ENCODE assay signal across 20 mouse cellular contexts in the genomic region with DNA sequence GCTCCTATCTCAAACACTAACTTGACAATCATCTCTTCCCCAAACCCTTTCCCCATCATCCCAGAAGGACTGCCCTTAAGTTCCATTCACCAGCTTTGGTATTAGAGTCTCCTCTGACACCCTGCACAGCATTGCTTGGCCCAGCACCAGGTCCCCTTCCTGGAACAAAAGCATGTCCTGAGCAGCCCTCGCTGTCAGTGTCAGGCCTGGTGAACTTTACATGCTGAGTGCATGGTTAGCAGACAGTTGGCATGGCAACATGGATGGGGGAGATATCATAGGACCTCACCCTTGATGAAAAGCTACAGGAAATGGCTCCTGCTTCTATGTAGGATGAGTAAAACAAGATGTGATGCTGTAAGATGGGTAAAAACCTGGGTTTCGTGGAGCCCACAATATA.
DNase-seq lines count a peak whose midpoint lies in the region; ATAC-seq lines count a peak whose summit lies in the region.
"Had no signal": no experiment of that assay in that cellular context is flagged by ENCODE, and none has a peak within 500 bp of the region (broad histone marks: within the 10 kb centered on the region; RNA-seq: fewer than 3 reads in every experiment).

No protein-coding gene starts in this region.

- H3K27ac ChIP-seq in hindbrain, embryonic 10.5 days: peak overlapping the region; percentile 9; the same call in 1 of the 2 replicates
- no peak overlapping the region for H3K27ac ChIP-seq in hindbrain, embryonic 16.5 days (ENCODE audit: low read depth, low read length)
- no peak overlapping the region for H3K27ac ChIP-seq in midbrain, embryonic 14.5 days (replicated peaks; ENCODE audit: low read depth, low read length)
- H3K27ac ChIP-seq: embryonic facial prominence, embryonic 13.5 days; forebrain, embryonic 12.5 days; gastrocnemius, adult 2 months; intestine, embryonic 15.5 days; neural tube, embryonic 12.5 days had no signal

- 53% methylated on average over 2 of the region's 2 CpGs for WGBS in hindbrain, embryonic 10.5 days
- 42% methylated on average over 2 of the region's 2 CpGs for WGBS in hindbrain, embryonic 16.5 days
- WGBS in midbrain, embryonic 14.5 days: 36% methylated on average over 2 of the region's 2 CpGs

- peaks cover 26% of the 10 kb centered on the region for H3K4me1 ChIP-seq in hindbrain, embryonic 10.5 days (replicated peaks)
- peaks cover 3% of the 10 kb centered on the region for H3K4me1 ChIP-seq in hindbrain, embryonic 16.5 days (ENCODE audit: control insufficient read depth, insufficient read depth, low read depth, low read length)
- H3K4me1 ChIP-seq in midbrain, embryonic 14.5 days (ENCODE audit: control insufficient read depth, insufficient read depth, low read length): no peaks in the 10 kb centered on the region
- H3K4me1 ChIP-seq: embryonic facial prominence, embryonic 13.5 days; intestine, embryonic 15.5 days; neural tube, embryonic 12.5 days had no signal

- H3K9me3 ChIP-seq in hindbrain, embryonic 10.5 days: no peaks in the 10 kb centered on the region
- no peaks in the 10 kb centered on the region for H3K9me3 ChIP-seq in hindbrain, embryonic 16.5 days (ENCODE audit: control insufficient read depth, low read length)
- H3K9me3 ChIP-seq in midbrain, embryonic 14.5 days (ENCODE audit: control insufficient read depth, low read length): no peaks in the 10 kb centered on the region
- H3K9me3 ChIP-seq: embryonic facial prominence, embryonic 13.5 days; forebrain, embryonic 12.5 days; intestine, embryonic 15.5 days; neural tube, embryonic 12.5 days had no signal

- H3K36me3 ChIP-seq in hindbrain, embryonic 10.5 days: no peaks in the 10 kb centered on the region
- no peaks in the 10 kb centered on the region for H3K36me3 ChIP-seq in hindbrain, embryonic 16.5 days (ENCODE audit: control insufficient read depth, insufficient read depth, low read length)
- H3K36me3 ChIP-seq in midbrain, embryonic 14.5 days (ENCODE audit: control insufficient read depth, insufficient read depth, low read length): no peaks in the 10 kb centered on the region
- H3K36me3 ChIP-seq: embryonic facial prominence, embryonic 13.5 days; forebrain, embryonic 12.5 days; intestine, embryonic 15.5 days; neural tube, embryonic 12.5 days had no signal

- no peaks in the 10 kb centered on the region for H3K27me3 ChIP-seq in hindbrain, embryonic 10.5 days (ENCODE audit: insufficient read depth, poor library complexity, severe bottlenecking)
- H3K27me3 ChIP-seq in hindbrain, embryonic 16.5 days (replicated peaks; ENCODE audit: control insufficient read depth, insufficient read depth, low read length): no peaks in the 10 kb centered on the region
- no peaks in the 10 kb centered on the region for H3K27me3 ChIP-seq in midbrain, embryonic 14.5 days (ENCODE audit: control insufficient read depth, insufficient read depth, low read length)
- H3K27me3 ChIP-seq: embryonic facial prominence, embryonic 13.5 days; forebrain, embryonic 12.5 days; intestine, embryonic 15.5 days; neural tube, embryonic 12.5 days had no signal

- no peak overlapping the region for H3K4me2 ChIP-seq in hindbrain, embryonic 16.5 days (ENCODE audit: low read length)
- no peak overlapping the region for H3K4me2 ChIP-seq in midbrain, embryonic 14.5 days (ENCODE audit: low read length)
- H3K4me2 ChIP-seq: embryonic facial prominence, embryonic 13.5 days; forebrain, embryonic 12.5 days; intestine, embryonic 15.5 days; neural tube, embryonic 12.5 days had no signal

- DNase-seq in hindbrain, embryonic 10.5 days (ENCODE audit: low spot score): peak; percentile 31
- DNase-seq in MN1 (ENCODE audit: low spot score): peak; percentile 29
- DNase-seq in Muller cell, postnatal 12 days (ENCODE audit: inconsistent ontology term): peak; percentile 14
- DNase-seq in midbrain, embryonic 14.5 days: peak; percentile 38
- DNase-seq in cerebellum, postnatal 36 days: no peak
- DNase-seq in testis, postnatal 14 days (ENCODE audit: low spot score): no peak
- DNase-seq: adrenal gland, postnatal 36 days; cerebellum, adult 11 months; cerebellum, adult 9-11 months; gastrocnemius, adult 2 months; heart, postnatal 36 days; kidney, adult 8-10 months; lung, postnatal 4 days; thymus, postnatal 36 days had no signal

- ATAC-seq in hindbrain, embryonic 16.5 days: no peak
- no peak for ATAC-seq in midbrain, embryonic 14.5 days (ENCODE audit: low FRiP score, low TSS enrichment)
- ATAC-seq: intestine, embryonic 15.5 days had no signal

- H3K4me3 ChIP-seq in hindbrain, embryonic 10.5 days: no peak overlapping the region
- H3K4me3 ChIP-seq in hindbrain, embryonic 16.5 days (ENCODE audit: low read length): no peak overlapping the region
- H3K4me3 ChIP-seq in midbrain, embryonic 14.5 days (replicated peaks; ENCODE audit: low read depth, low read length): no peak overlapping the region
- H3K4me3 ChIP-seq: embryonic facial prominence, embryonic 13.5 days; erythroblast, embryonic 14.5 days; forebrain, embryonic 12.5 days; gastrocnemius, adult 2 months; intestine, embryonic 15.5 days; neural tube, embryonic 12.5 days had no signal

- no peak overlapping the region for H3K9ac ChIP-seq in hindbrain, embryonic 16.5 days (ENCODE audit: low read depth, low read length)
- H3K9ac ChIP-seq in midbrain, embryonic 14.5 days (replicated peaks; ENCODE audit: low read length): no peak overlapping the region
- H3K9ac ChIP-seq: embryonic facial prominence, embryonic 13.5 days; forebrain, embryonic 12.5 days; intestine, embryonic 15.5 days; neural tube, embryonic 12.5 days had no signal

Comparison
In these comparisons a context has a peak if more than half of its experiments do, and no peak if none do; other contexts are left out.
1. DNase-seq: peak in hindbrain, embryonic 10.5 days (single experiment), MN1 (single experiment), Muller cell, postnatal 12 days (single experiment) and midbrain, embryonic 14.5 days (single experiment); none in cerebellum, postnatal 36 days (0 of 2) and testis, postnatal 14 days (single experiment).